Mouse (Mus musculus) bone marrow, adult 2 months (tissue): ENCODE measurements around the gene Rad50.

Experiments
- CTCF ChIP-seq: fragments of 200-500 bp; IDR thresholded peaks from 2 replicates; pipeline ENCODE4 v1.5.1; 2011; ENCODE audit warnings: low read length, control low read depth; ENCODE audit not compliant: control insufficient read depth, insufficient read depth
- POLR2A ChIP-seq: fragments of 200-500 bp; IDR thresholded peaks from 2 replicates; pipeline ENCODE4 v1.6.1; 2011; ENCODE audit warnings: low read depth, mild to moderate bottlenecking, control low read depth, low read length, borderline replicate concordance; ENCODE audit not compliant: control insufficient read depth

DNA sequence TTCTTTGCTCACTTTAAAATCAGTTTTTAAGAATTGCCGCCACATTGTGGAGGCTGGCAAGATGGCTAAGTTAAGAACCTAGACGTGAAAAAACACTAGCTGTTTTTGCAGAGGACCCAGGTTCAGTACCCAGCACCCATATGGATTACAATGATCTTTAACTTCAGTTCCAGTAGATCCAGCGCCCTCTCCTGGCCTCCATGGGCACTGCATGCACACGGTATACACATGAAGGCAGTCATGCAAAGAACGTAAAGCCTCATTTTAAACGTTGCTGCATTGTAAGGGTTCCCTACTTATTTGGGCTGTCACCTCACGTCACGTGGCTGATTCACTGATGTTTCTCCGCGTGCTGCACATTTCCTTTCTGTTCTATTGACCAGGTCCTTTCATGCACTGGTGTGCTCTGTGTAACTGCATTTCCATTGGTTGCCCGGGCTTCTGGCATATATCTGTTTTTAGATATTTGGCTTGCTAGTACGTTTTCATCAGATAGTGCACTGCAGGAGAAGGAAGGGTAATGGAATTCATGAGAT, 64.3 kb downstream of the Rad50 start:
- peak; percentile 54 for TF ChIP-seq CTCF
- no peak for TF ChIP-seq POLR2A
